Mouse (Mus musculus): Measurements from ENCODE around the gene Kcnk6. TPM values are rescaled to one million over a fixed set of nuclear protein-coding genes. Genes with fewer than 3 reads are reported as not detected.
"Not testable (repeated sequence)": the region's sequence is repeated elsewhere in the genome, so short reads cannot be mapped to it uniquely, and the experiment has no call there.

The Kcnk6 gene
- polyA plus RNA-seq, 1 experiment: not detected

GRCm38 (mm10) chr7:29251166-29251565 is 18.9 kb upstream of the Kcnk6 start:
- no peak overlapping the region for H3K27ac ChIP-seq (ENCODE audit: insufficient read depth, low read depth, low read length)
- no peak overlapping the region for H3K4me3 ChIP-seq (ENCODE audit: insufficient read depth, low read depth, low read length)
- peaks cover 8% of the 10 kb centered on the region; the same call in 1 of the 2 replicates for H3K4me1 ChIP-seq (ENCODE audit: control insufficient read depth, insufficient read depth, low read length)
- 86% methylated on average over 3 of the region's 3 CpGs for WGBS
- no peak for TF ChIP-seq CTCF (IDR thresholded peaks at IDR 0.05; ENCODE audit: insufficient read depth, low read depth, low read length)
- no peak for TF ChIP-seq POLR2A (IDR thresholded peaks at IDR 0.05; ENCODE audit: insufficient read depth, low read depth, low read length)

GRCm38 (mm10) chr7:29248261-29248841 is 16.0 kb upstream of the Kcnk6 start, which contains the start of gene 2200002D01Rik:
2200002D01Rik (minus strand) TSS chr7:29248466.
- H3K4me1 ChIP-seq (ENCODE audit: control insufficient read depth, insufficient read depth, low read length): peaks cover 8% of the 10 kb centered on the region; the same call in 1 of the 2 replicates
- no peak within 1 kb of the TSS for H3K27ac ChIP-seq (ENCODE audit: insufficient read depth, low read depth, low read length)
- H3K4me3 ChIP-seq (ENCODE audit: insufficient read depth, low read depth, low read length): no peak within 1 kb of the TSS; the same call in 1 of the 2 replicates
- TF ChIP-seq POLR2A (IDR thresholded peaks at IDR 0.05; ENCODE audit: insufficient read depth, low read depth, low read length): no peak
- TF ChIP-seq CTCF (IDR thresholded peaks at IDR 0.05; ENCODE audit: insufficient read depth, low read depth, low read length): no peak
- WGBS: 44% methylated on average over 20 of the region's 20 CpGs

GRCm38 (mm10) chr7:29247706-29248105 is 15.4 kb upstream of the Kcnk6 start:
- H3K27ac ChIP-seq (ENCODE audit: insufficient read depth, low read depth, low read length): no peak overlapping the region
- TF ChIP-seq POLR2A (IDR thresholded peaks at IDR 0.05; ENCODE audit: insufficient read depth, low read depth, low read length): no peak
- no peak for TF ChIP-seq CTCF (IDR thresholded peaks at IDR 0.05; ENCODE audit: insufficient read depth, low read depth, low read length)
- no peak overlapping the region for H3K4me3 ChIP-seq (ENCODE audit: insufficient read depth, low read depth, low read length)
- peaks cover 8% of the 10 kb centered on the region; the same call in 1 of the 2 replicates for H3K4me1 ChIP-seq (ENCODE audit: control insufficient read depth, insufficient read depth, low read length)
- WGBS: 34% methylated on average over 19 of the region's 19 CpGs

- no peak overlapping the region for H3K4me3 ChIP-seq (ENCODE audit: insufficient read depth, low read depth, low read length)
- H3K4me1 ChIP-seq (ENCODE audit: control insufficient read depth, insufficient read depth, low read length): peaks cover 8% of the 10 kb centered on the region; the same call in 1 of the 2 replicates
- WGBS: 35% methylated on average over 16 of the region's 16 CpGs
- TF ChIP-seq POLR2A (IDR thresholded peaks at IDR 0.05; ENCODE audit: insufficient read depth, low read depth, low read length) (no peak), CTCF (IDR thresholded peaks at IDR 0.05; ENCODE audit: insufficient read depth, low read depth, low read length) (peak; percentile 73)
- H3K27ac ChIP-seq (ENCODE audit: insufficient read depth, low read depth, low read length): no peak overlapping the region
Observed at GRCm38 (mm10) chr7:29247314-29247700, 15.0 kb upstream of the Kcnk6 start.

GRCm38 (mm10) chr7:29246619-29247313 is 14.5 kb upstream of the Kcnk6 start:
- Histone ChIP-seq H3K27ac (ENCODE audit: insufficient read depth, low read depth, low read length) (no peak overlapping the region), H3K4me3 (ENCODE audit: insufficient read depth, low read depth, low read length) (no peak overlapping the region), H3K4me1 (ENCODE audit: control insufficient read depth, insufficient read depth, low read length) (peaks cover 8% of the 10 kb centered on the region; the same call in 1 of the 2 replicates)
- 88% methylated on average over 21 of the region's 21 CpGs for WGBS
- TF ChIP-seq CTCF (IDR thresholded peaks at IDR 0.05; ENCODE audit: insufficient read depth, low read depth, low read length) (no peak), POLR2A (IDR thresholded peaks at IDR 0.05; ENCODE audit: insufficient read depth, low read depth, low read length) (no peak)

GRCm38 (mm10) chr7:29246015-29246414 is 13.7 kb upstream of the Kcnk6 start:
- TF ChIP-seq CTCF (IDR thresholded peaks at IDR 0.05; ENCODE audit: insufficient read depth, low read depth, low read length): no peak
- TF ChIP-seq POLR2A (IDR thresholded peaks at IDR 0.05; ENCODE audit: insufficient read depth, low read depth, low read length): no peak
- H3K4me1 ChIP-seq (ENCODE audit: control insufficient read depth, insufficient read depth, low read length): peaks cover 8% of the 10 kb centered on the region; the same call in 1 of the 2 replicates
- no peak overlapping the region for H3K4me3 ChIP-seq (ENCODE audit: insufficient read depth, low read depth, low read length)
- H3K27ac ChIP-seq (ENCODE audit: insufficient read depth, low read depth, low read length): no peak overlapping the region
- WGBS: 70% methylated on average over 5 of the region's 5 CpGs

- 88% methylated on average over 7 of the region's 7 CpGs for WGBS
Observed at GRCm38 (mm10) chr7:29244732-29245416, 12.6 kb upstream of the Kcnk6 start.

GRCm38 (mm10) chr7:29238019-29238967 is 6.0 kb upstream of the Kcnk6 start, which contains the start of gene Yif1b:
Yif1b (plus strand) TSS chr7:29238329.
- TF ChIP-seq POLR2A (IDR thresholded peaks at IDR 0.05; ENCODE audit: insufficient read depth, low read depth, low read length) (peak; percentile 57; the same call in 1 of the 2 replicates), CTCF (IDR thresholded peaks at IDR 0.05; ENCODE audit: insufficient read depth, low read depth, low read length) (no peak)
- WGBS: under 1% methylated on average over 60 of the region's 60 CpGs
- Histone ChIP-seq H3K27ac (ENCODE audit: insufficient read depth, low read depth, low read length) (peak within 1 kb of the TSS; percentile 35; the same call in 1 of the 2 replicates), H3K4me1 (ENCODE audit: control insufficient read depth, insufficient read depth, low read length) (0 out of 2 replicates have a peak, but pooled peaks cover 3% of the 10 kb centered on the region), H3K4me3 (ENCODE audit: insufficient read depth, low read depth, low read length) (peak within 1 kb of the TSS; percentile 75)

More at GRCm38 (mm10) chr7:29244732-29245416, 12.6 kb upstream of the Kcnk6 start:
- no peak overlapping the region for H3K27ac ChIP-seq (ENCODE audit: insufficient read depth, low read depth, low read length)
- H3K4me1 ChIP-seq (ENCODE audit: control insufficient read depth, insufficient read depth, low read length): peaks cover 8% of the 10 kb centered on the region; the same call in 1 of the 2 replicates
- TF ChIP-seq POLR2A (IDR thresholded peaks at IDR 0.05; ENCODE audit: insufficient read depth, low read depth, low read length) (no peak), CTCF (IDR thresholded peaks at IDR 0.05; ENCODE audit: insufficient read depth, low read depth, low read length) (no peak)
- no peak overlapping the region for H3K4me3 ChIP-seq (ENCODE audit: insufficient read depth, low read depth, low read length)

- 24% methylated on average over 6 of the region's 6 CpGs for WGBS
Observed at GRCm38 (mm10) chr7:29237596-29237995, 5.3 kb upstream of the Kcnk6 start.

More at GRCm38 (mm10) chr7:29237596-29237995, 5.3 kb upstream of the Kcnk6 start:
- peak overlapping the region; percentile 33 for H3K4me3 ChIP-seq (ENCODE audit: insufficient read depth, low read depth, low read length)
- H3K27ac ChIP-seq (ENCODE audit: insufficient read depth, low read depth, low read length); H3K4me1 ChIP-seq (ENCODE audit: control insufficient read depth, insufficient read depth, low read length): not testable (repeated sequence)

Measured in olfactory bulb, adult 2 months (tissue).